Mouse (Mus musculus) embryonic stem cell, embryonic (primary cell): Measurements from ENCODE around the gene Angptl6.

Experiments
- CTCF ChIA-PET, 4 experiments: fragments of 300-600 bp in 2 of 4; fragments of 350-600 bp in 2 of 4; sonication (Branson Sonifier 250); formaldehyde crosslinking; loops; one replicate each; lab custom pipeline; 2022; ENCODE audit warnings: inconsistent platforms in 2 of 4; lab: Charles Lee
- POLR2A ChIA-PET, 4 experiments: fragments of 300-600 bp in 2 of 4; fragments of 350-600 bp in 2 of 4; sonication (Branson Sonifier 250); formaldehyde crosslinking; loops; one replicate each; lab custom pipeline; 2022; ENCODE audit warnings: antibody characterized with exemption in 4 of 4, inconsistent platforms in 1 of 4; lab: Charles Lee

Angptl6 gene

GRCm38 (mm10) chr9:20879097-20879792 is at the start of gene Angptl6:
Angptl6 (minus strand) TSS chr9:20879727.
- ChIA-PET CTCF (interaction anchor here (1.1 to 3.2 kb wide), 25 partner anchors 8 to 304 kb away, joined by 3 to 30 read pairs (median 7); partner anchors contain the start of genes Eif3g (in 4 of the 4), Icam4 (in 1 of the 4), Icam5 (in 1 of the 4) and Ppan (in 1 of the 4)), POLR2A (interaction anchor here (0.6 to 5.6 kb wide), 73 partner anchors 8 to 667 kb away, joined by 3 to 226 read pairs (median 7); partner anchors contain the start of genes Eif3g (in 4 of the 4), Ppan (in 3 of the 4), A230050P20Rik (in 2 of the 4) and Gm38431 (in 2 of the 4))

GRCm38 (mm10) chr9:20923258-20923657 is 43.7 kb upstream of the Angptl6 start:
- CTCF ChIA-PET: interaction anchor here in 3 of 4 experiments (0.5 to 1.0 kb wide), 4 partner anchors 20 to 1057 kb away, joined by 3 to 6 read pairs (median 4); no protein-coding TSS in a partner anchor
- POLR2A ChIA-PET: interaction anchor here (0.6 to 15.6 kb wide), 22 partner anchors 9 to 169 kb away, joined by 3 to 148 read pairs (median 5); partner anchors contain the start of genes Eif3g (in 2 of the 4), Gm38431 (in 1 of the 4) and Raver1 (in 1 of the 4)

GRCm38 (mm10) chr9:20916160-20916559 is 36.6 kb upstream of the Angptl6 start:
- POLR2A ChIA-PET: interaction anchor here (0.5 to 15.1 kb wide), 28 partner anchors 8 to 455 kb away, joined by 3 to 235 read pairs (median 4); partner anchors contain the start of genes Eif3g (in 3 of the 4), Fdx1l (in 1 of the 4) and Gm49373 (in 1 of the 4)
- CTCF ChIA-PET: interaction anchor here in 2 of 4 experiments (0.6 to 1.8 kb wide), 11 partner anchors 11 to 377 kb away, joined by 3 to 6 read pairs (median 4); partner anchors contain the start of gene S1pr2 (in 1 of the 2)

GRCm38 (mm10) chr9:20909948-20910347 is 30.4 kb upstream of the Angptl6 start:
- ChIA-PET CTCF (interaction anchor here (0.7 to 3.3 kb wide), 6 partner anchors 8 to 21 kb away, joined by 3 to 23 read pairs (median 8); partner anchors contain the start of gene Eif3g (in 3 of the 4)), POLR2A (interaction anchor here (0.6 to 15.1 kb wide), 25 partner anchors 8 to 182 kb away, joined by 3 to 235 read pairs (median 5); partner anchors contain the start of genes Eif3g (in 4 of the 4), Gm38431 (in 1 of the 4), Ppan (in 1 of the 4) and Raver1 (in 1 of the 4))

GRCm38 (mm10) chr9:20902174-20902491 is 22.6 kb upstream of the Angptl6 start:
- POLR2A ChIA-PET: interaction anchor here (0.6 to 7.5 kb wide), 39 partner anchors 8 to 190 kb away, joined by 3 to 112 read pairs (median 5); partner anchors contain the start of genes Icam1 (in 2 of the 4), Gm38431 (in 1 of the 4), Icam4 (in 1 of the 4) and Mrpl4 (in 1 of the 4)
- CTCF ChIA-PET: interaction anchor here (0.5 to 2.0 kb wide), 36 partner anchors 9 to 322 kb away, joined by 3 to 25 read pairs (median 5); partner anchors contain the start of genes Angptl6 (in 1 of the 4), Gm38431 (in 1 of the 4), Icam4 (in 1 of the 4) and Ppan (in 1 of the 4)

GRCm38 (mm10) chr9:20901466-20902173 is 22.1 kb upstream of the Angptl6 start:
- ChIA-PET POLR2A (interaction anchor here (0.6 to 7.5 kb wide), 52 partner anchors 8 to 1497 kb away, joined by 3 to 112 read pairs (median 4); partner anchors contain the start of genes Gm38431 (in 2 of the 4), Icam1 (in 2 of the 4), Raver1 (in 2 of the 4) and Icam4 (in 1 of the 4)), CTCF (interaction anchor here (0.5 to 2.0 kb wide), 50 partner anchors 9 to 700 kb away, joined by 3 to 25 read pairs (median 5); partner anchors contain the start of genes Icam4 (in 2 of the 4), Angptl6 (in 1 of the 4), Fdx1l (in 1 of the 4) and Gm38431 (in 1 of the 4))

GRCm38 (mm10) chr9:20898511-20899073 is 19.1 kb upstream of the Angptl6 start, which contains the start of gene Eif3g:
Eif3g (minus strand) TSS chr9:20898623.
- ChIA-PET POLR2A (interaction anchor here (0.5 to 13.1 kb wide), 103 partner anchors 9 to 393 kb away, joined by 3 to 235 read pairs (median 5); partner anchors contain the start of genes Gm38431 (in 3 of the 4), Icam1 (in 3 of the 4), Raver1 (in 3 of the 4) and Angptl6 (in 2 of the 4)), CTCF (interaction anchor here (0.5 to 1.8 kb wide), 93 partner anchors 8 to 1201 kb away, joined by 3 to 30 read pairs (median 5); partner anchors contain the start of genes Ppan (in 3 of the 4), Icam5 (in 2 of the 4), Cnn1 (in 1 of the 4) and Gm38431 (in 1 of the 4))

GRCm38 (mm10) chr9:20897736-20898510 is 18.4 kb upstream of the Angptl6 start:
- ChIA-PET POLR2A (interaction anchor here (0.5 to 13.1 kb wide), 89 partner anchors 8 to 353 kb away, joined by 3 to 235 read pairs (median 5); partner anchors contain the start of genes Gm38431 (in 3 of the 4), Icam1 (in 3 of the 4), Ppan (in 3 of the 4) and Raver1 (in 3 of the 4)), CTCF (interaction anchor here (0.5 to 1.8 kb wide), 74 partner anchors 8 to 1201 kb away, joined by 3 to 30 read pairs (median 5); partner anchors contain the start of genes Ppan (in 3 of the 4), Icam5 (in 2 of the 4), Cnn1 (in 1 of the 4) and Gm38431 (in 1 of the 4))

GRCm38 (mm10) chr9:20895382-20895781 is 15.9 kb upstream of the Angptl6 start:
- ChIA-PET CTCF (interaction anchor here in 2 of 4 experiments (0.6 kb wide), 2 partner anchors 15 to 388 kb away, joined by 3 read pairs; no protein-coding TSS in a partner anchor), POLR2A (interaction anchor here (0.6 to 13.1 kb wide), 22 partner anchors 5 to 707 kb away, joined by 3 to 235 read pairs (median 4); partner anchors contain the start of genes Angptl6 (in 2 of the 4), Ppan (in 2 of the 4), Gm38431 (in 1 of the 4) and Mrpl4 (in 1 of the 4))

- CTCF ChIA-PET: interaction anchor here in 1 of 4 experiments (0.5 kb wide), 1 partner anchor 87 kb away, joined by 3 read pairs; no protein-coding TSS in a partner anchor
- POLR2A ChIA-PET: interaction anchor here (0.6 to 13.1 kb wide), 25 partner anchors 8 to 236 kb away, joined by 3 to 235 read pairs (median 4); partner anchors contain the start of genes Angptl6 (in 2 of the 4), Gm38431 (in 1 of the 4), Mrpl4 (in 1 of the 4) and Ppan (in 1 of the 4)
Measured at GRCm38 (mm10) chr9:20894629-20895028, 15.1 kb upstream of the Angptl6 start.

- POLR2A ChIA-PET: interaction anchor here (0.6 to 13.1 kb wide), 46 partner anchors 5 to 459 kb away, joined by 3 to 235 read pairs (median 4); partner anchors contain the start of genes Angptl6 (in 2 of the 4), Cdkn2d (in 1 of the 4), Eif3g (in 1 of the 4) and Gm38431 (in 1 of the 4)
- CTCF ChIA-PET: interaction anchor here in 1 of 4 experiments (0.6 kb wide), 1 partner anchor 150 kb away, joined by 4 read pairs; no protein-coding TSS in a partner anchor
Measured at GRCm38 (mm10) chr9:20893590-20894343, 14.2 kb upstream of the Angptl6 start.

- CTCF ChIA-PET: interaction anchor here in 2 of 4 experiments (0.6 to 2.8 kb wide), 2 partner anchors 15 to 150 kb away, joined by 4 to 9 read pairs; no protein-coding TSS in a partner anchor
- POLR2A ChIA-PET: interaction anchor here (0.6 to 13.1 kb wide), 49 partner anchors 6 to 460 kb away, joined by 3 to 235 read pairs (median 4); partner anchors contain the start of genes Angptl6 (in 2 of the 4), Cdkn2d (in 1 of the 4), Eif3g (in 1 of the 4) and Gm38431 (in 1 of the 4)
Measured at GRCm38 (mm10) chr9:20893069-20893468, 13.5 kb upstream of the Angptl6 start.

- CTCF ChIA-PET: interaction anchor here in 2 of 4 experiments (2.8 to 3.6 kb wide), 2 partner anchors 14 kb away, joined by 9 to 15 read pairs; no protein-coding TSS in a partner anchor
Measured at GRCm38 (mm10) chr9:20892104-20892653, 12.7 kb upstream of the Angptl6 start.

More at GRCm38 (mm10) chr9:20892104-20892653, 12.7 kb upstream of the Angptl6 start:
- POLR2A ChIA-PET: interaction anchor here (0.5 to 13.1 kb wide), 52 partner anchors 7 to 332 kb away, joined by 3 to 235 read pairs (median 5); partner anchors contain the start of genes Angptl6 (in 2 of the 4), Eif3g (in 1 of the 4), Gm38431 (in 1 of the 4) and Icam1 (in 1 of the 4)
